Mouse (Mus musculus) CH12.LX (cell line): ENCODE measurements around the gene Cyth4. TPM values are rescaled to one million over a fixed set of nuclear protein-coding genes. Genes with fewer than 3 reads are reported as not detected.
A peak's percentile ranks its signal among the peaks of the same experiment; 100 is the strongest.

Source experiments
- DNase-seq: peaks from one replicate; pipeline ENCODE4 v3.0.0-alpha.2; 2013; ENCODE audit errors: extremely low read depth
- H3K27ac ChIP-seq: 2 replicates; pipeline ENCODE4 v1.5.1; 2012; ENCODE audit warnings: low read depth, mild to moderate bottlenecking, control low read depth, moderate library complexity; ENCODE audit not compliant: insufficient read depth
- H3K27me3 ChIP-seq: replicated peaks from 2 replicates; pipeline ENCODE3; 2012; ENCODE audit warnings: inconsistent platforms
- H3K36me3 ChIP-seq, 2 experiments: replicated peaks in 1 of 2; 2 replicates each; pipeline versions ENCODE3 to v1.6.1; 2012; ENCODE audit warnings: inconsistent platforms in 1 of 2, low read length in 1 of 2, mild to moderate bottlenecking in 1 of 2, mixed read lengths in 1 of 2, moderate library complexity in 1 of 2; ENCODE audit not compliant: control insufficient read depth in 1 of 2, insufficient read depth in 1 of 2
- H3K4me1 ChIP-seq, 2 experiments: 2 replicates each; pipeline ENCODE4 v1.6.1; 2012; ENCODE audit warnings: inconsistent platforms in 1 of 2, moderate library complexity in 1 of 2; ENCODE audit not compliant: insufficient read depth in 2 of 2, control insufficient read depth in 1 of 2
- H3K4me2 ChIP-seq: 2 replicates; pipeline ENCODE4 v1.6.1; 2012; ENCODE audit warnings: low read depth, mild to moderate bottlenecking, control low read depth; ENCODE audit not compliant: poor library complexity, insufficient read depth, severe bottlenecking
- H3K4me3 ChIP-seq, 3 experiments: fragments of 150-350 bp in 1 of 3; sonication (generic) in 1 of 3; replicated peaks in 1 of 3; 2 replicates each; pipeline versions ENCODE3 to v1.5.1; 2011 to 2012; ENCODE audit warnings: low read depth in 2 of 3, low read length in 2 of 3, mild to moderate bottlenecking in 2 of 3, moderate library complexity in 2 of 3, control low read depth in 1 of 3, improper control_type of control experiment in 1 of 3, inconsistent platforms in 1 of 3, mixed read lengths in 1 of 3; ENCODE audit not compliant: poor library complexity in 1 of 3
- H3K79me2 ChIP-seq: replicated peaks from 2 replicates; pipeline ENCODE4 v1.6.1; 2012; ENCODE audit warnings: mild to moderate bottlenecking, moderate library complexity; ENCODE audit not compliant: control insufficient read depth, poor library complexity, insufficient read depth, severe bottlenecking; ENCODE audit errors: extremely low read depth
- H3K9ac ChIP-seq: 2 replicates; pipeline ENCODE4 v1.6.1; 2012; ENCODE audit warnings: low read depth, mild to moderate bottlenecking, control low read depth, moderate library complexity; ENCODE audit not compliant: insufficient read depth
- H3K9me3 ChIP-seq: replicated peaks from 2 replicates; pipeline ENCODE3; 2012; ENCODE audit warnings: low read length, inconsistent platforms, mixed read lengths
- CHD1 ChIP-seq: IDR thresholded peaks from 2 replicates; pipeline ENCODE4 v1.6.1; 2012; ENCODE audit warnings: low read depth, low read length, improper control_type of control experiment, inconsistent platforms
- CTCF ChIP-seq, 2 experiments: IDR thresholded peaks in 1 of 2; conservative IDR thresholded peaks in 1 of 2; 2 replicates each; pipeline ENCODE4 v1.5.1; 2011 to 2012; ENCODE audit warnings: low read depth in 2 of 2, low read length in 2 of 2, improper control_type of control experiment in 1 of 2, inconsistent platforms in 1 of 2, mild to moderate bottlenecking in 1 of 2, moderate library complexity in 1 of 2
- E2F4 ChIP-seq: IDR thresholded peaks from 2 replicates; pipeline ENCODE4 v1.6.1; 2011; ENCODE audit warnings: low read depth, low read length, improper control_type of control experiment; ENCODE audit not compliant: insufficient replicate concordance
- ELF1 ChIP-seq: IDR thresholded peaks from 2 replicates; pipeline ENCODE4 v1.6.1; 2014; ENCODE audit warnings: low read depth, mild to moderate bottlenecking, inconsistent platforms, low read length, improper control_type of control experiment
- EP300 ChIP-seq: IDR thresholded peaks from 2 replicates; pipeline ENCODE4 v1.6.1; 2011; ENCODE audit warnings: low read length, improper control_type of control experiment
- ETS1 ChIP-seq: conservative IDR thresholded peaks from 2 replicates; pipeline ENCODE4 v1.6.1; 2012; ENCODE audit warnings: low read depth, mild to moderate bottlenecking, inconsistent platforms, low read length, improper control_type of control experiment, moderate library complexity
- HCFC1 ChIP-seq: IDR thresholded peaks from 2 replicates; pipeline ENCODE4 v1.6.1; 2012; ENCODE audit warnings: low read depth, mild to moderate bottlenecking, inconsistent platforms, low read length, improper control_type of control experiment
- IRF4 ChIP-seq: IDR thresholded peaks from 2 replicates; pipeline ENCODE4 v1.6.1; 2014; ENCODE audit warnings: low read depth, mild to moderate bottlenecking, inconsistent platforms, low read length, improper control_type of control experiment
- MAFK ChIP-seq: IDR thresholded peaks from 2 replicates; pipeline ENCODE4 v1.6.1; 2011; ENCODE audit warnings: low read length, improper control_type of control experiment; ENCODE audit not compliant: insufficient replicate concordance
- MAX ChIP-seq: IDR thresholded peaks from 2 replicates; pipeline ENCODE4 v1.6.1; 2011; ENCODE audit warnings: low read length, improper control_type of control experiment
- MAZ ChIP-seq: IDR thresholded peaks from 2 replicates; pipeline ENCODE4 v1.6.1; 2012; ENCODE audit warnings: low read depth, mild to moderate bottlenecking, inconsistent platforms, low read length, improper control_type of control experiment, moderate library complexity
- MEF2A ChIP-seq: IDR thresholded peaks from 2 replicates; pipeline ENCODE4 v1.6.1; 2014; ENCODE audit warnings: low read depth, mild to moderate bottlenecking, inconsistent platforms, low read length, improper control_type of control experiment, borderline replicate concordance
- MXI1 ChIP-seq: IDR thresholded peaks from 2 replicates; pipeline ENCODE4 v1.6.1; 2011; ENCODE audit warnings: mild to moderate bottlenecking, low read depth, low read length, improper control_type of control experiment
- MYC ChIP-seq: IDR thresholded peaks from 2 replicates; pipeline ENCODE4 v1.6.1; 2011; ENCODE audit warnings: low read depth, mild to moderate bottlenecking, improper control_type of control experiment, low read length
- NELFE ChIP-seq: IDR thresholded peaks from 2 replicates; pipeline ENCODE4 v1.6.1; 2011; ENCODE audit warnings: low read depth, low read length, improper control_type of control experiment
- NRF1 ChIP-seq: IDR thresholded peaks from 2 replicates; pipeline ENCODE4 v1.6.1; 2014; ENCODE audit warnings: low read depth, mild to moderate bottlenecking, inconsistent platforms, low read length, improper control_type of control experiment, moderate library complexity
- PAX5 ChIP-seq: IDR thresholded peaks from 2 replicates; pipeline ENCODE4 v1.6.1; 2012; ENCODE audit warnings: low read length, inconsistent platforms, mixed read lengths
- POLR2AphosphoS2 ChIP-seq: IDR thresholded peaks from 2 replicates; pipeline ENCODE4 v1.6.1; 2011; ENCODE audit warnings: low read depth, low read length, improper control_type of control experiment
- RAD21 ChIP-seq: IDR thresholded peaks from 2 replicates; pipeline ENCODE4 v1.6.1; 2011; ENCODE audit warnings: low read depth, mild to moderate bottlenecking, low read length, improper control_type of control experiment, moderate library complexity
- RCOR1 ChIP-seq: conservative IDR thresholded peaks from 2 replicates; pipeline ENCODE4 v1.6.1; 2012; ENCODE audit warnings: low read depth, mild to moderate bottlenecking, inconsistent platforms, low read length, improper control_type of control experiment
- SMC3 ChIP-seq: IDR thresholded peaks from 2 replicates; pipeline ENCODE4 v1.6.1; 2011; ENCODE audit warnings: low read depth, low read length, improper control_type of control experiment
- TBP ChIP-seq: conservative IDR thresholded peaks from 2 replicates; pipeline ENCODE4 v1.6.1; 2011; ENCODE audit warnings: low read depth, low read length, improper control_type of control experiment
- UBTF ChIP-seq: IDR thresholded peaks from 2 replicates; pipeline ENCODE4 v1.6.1; 2012; ENCODE audit warnings: low read depth, mild to moderate bottlenecking, inconsistent platforms, low read length, improper control_type of control experiment, moderate library complexity
- ZC3H11A ChIP-seq: IDR thresholded peaks from 2 replicates; pipeline ENCODE4 v1.6.1; 2012; ENCODE audit warnings: low read depth, mild to moderate bottlenecking, inconsistent platforms, low read length, improper control_type of control experiment
- ZKSCAN1 ChIP-seq: IDR thresholded peaks from 2 replicates; pipeline ENCODE4 v1.6.1; 2012; ENCODE audit warnings: low read depth, inconsistent platforms, low read length, improper control_type of control experiment, borderline replicate concordance
- ZMIZ1 ChIP-seq: IDR thresholded peaks from 2 replicates; pipeline ENCODE4 v1.6.1; 2012; ENCODE audit warnings: low read depth, mild to moderate bottlenecking, inconsistent platforms, low read length, improper control_type of control experiment
- dilution Hi-C: fragments of 300-500 bp; cut with MboI; formaldehyde crosslinking; loops from 2 replicates; pipeline ENCODE4 v1.14.3; 2020; ENCODE audit warnings: low sequenced_read_pairs; ENCODE audit not compliant: extremely low pct_unique_long_range_greater_than_20kb, extremely low pct_ligation_motif_present
- in situ Hi-C: fragments of 300-500 bp; cut with MboI; formaldehyde crosslinking; loops from 3 replicates; pipeline ENCODE4 v1.14.3; 2019; ENCODE audit warnings: low sequenced_read_pairs, low pct_ligation_motif_present, low pct_unique_long_range_greater_than_20kb, mixed read lengths
- polyA plus RNA-seq: library from polyadenylated mRNA; unstranded; fragments of >175 nt; gene quantifications from 2 replicates; pipeline ENCODE4 v1.2.1, GENCODE M21; 2012; ENCODE audit warnings: low read depth; ENCODE audit not compliant: insufficient read length
- total RNA-seq, 2 experiments: library from RNA; depleted of rRNA; stranded (reverse); fragments of 300-350 nt in 1 of 2; fragments of >200 nt in 1 of 2; gene quantifications; 2 replicates each; pipeline ENCODE4 v1.2.3; 2012 to 2014

The Cyth4 gene
- total and polyA plus RNA-seq, 3 experiments = 39.2 to 75.3 (median 42.2) TPM

- Histone ChIP-seq H3K27me3 (peaks cover 6% of the 10 kb centered on the region), H3K36me3 (no peaks in the 10 kb centered on the region), H3K9me3 (peaks cover 25% of the 10 kb centered on the region), H3K4me3 (no peak overlapping the region), H3K9ac (no peak overlapping the region), H3K27ac (no peak overlapping the region), H3K4me2 (no peak overlapping the region), H3K4me1 (peaks cover 22 to 36% of the 10 kb centered on the region in 2 experiments)
- in situ Hi-C loops (loop anchor here (25.0 kb wide), 2 partner anchors 360 to 585 kb away; partner anchors contain the start of genes Eif3d and Foxred2), dilution Hi-C loops (no loop called here)
- TF ChIP-seq RCOR1 (no peak), POLR2AphosphoS2 (no peak), MAX (no peak), ETS1 (0 out of 2 replicates have a peak, but pooled peaks have one; percentile 6), NELFE (no peak; the same call in 1 of the 2 replicates), MXI1 (no peak), MEF2A (no peak; the same call in 1 of the 2 replicates), SMC3 (peak; percentile 87), MAZ (no peak), CHD1 (no peak), TBP (no peak), RAD21 (peak; percentile 92), MYC (0 out of 2 replicates have a peak, but pooled peaks have one; percentile 31), PAX5 (no peak), ZKSCAN1 (peak; percentile 30; the same call in 1 of the 2 replicates), IRF4 (peak; percentile 53; the same call in 1 of the 2 replicates), ZC3H11A (peak; percentile 73), CTCF (conservative IDR thresholded peaks at IDR 0.05 in 1 of 2, IDR thresholded peaks at IDR 0.05 in 1 of 2; ENCODE audit: low read depth in 2 of 2, low read length in 2 of 2) (peak in 1 of 2 experiments; percentile 92; a peak in 3 of 4 replicates), EP300 (no peak), UBTF (no peak), HCFC1 (no peak), E2F4 (0 out of 2 replicates have a peak, but pooled peaks have one; percentile 16), ELF1 (no peak), ZMIZ1 (no peak), MAFK (no peak), NRF1 (no peak)
- TF ChIP-seq, all 38 proteins: peak for 9
- H3K79me2 ChIP-seq = no peaks in the 10 kb centered on the region
- DNase-seq = peak; percentile 72
Observed at GRCm38 (mm10) chr15:78547415-78548335, 49.2 kb upstream of the Cyth4 start.
